Mouse (Mus musculus) limb, embryonic 11.5 days (tissue): ENCODE data around the gene Taf8. TPM values are rescaled to one million over a fixed set of nuclear protein-coding genes. Genes with fewer than 3 reads are reported as not detected.

ENCODE experiments used
- ATAC-seq: fragments of 200-750 bp; cut with Nextera tagmentation; 2 replicates; pipeline ENCODE4 v1.8.0; 2017; ENCODE audit warnings: low read depth; ENCODE audit not compliant: insufficient number of reproducible peaks, low FRiP score, low TSS enrichment
- DNase-seq: peaks from one replicate; pipeline ENCODE4 v3.0.0-alpha.2; 2015; ENCODE audit warnings: low spot score
- H3K27ac ChIP-seq: fragments of 300-500 bp; sonication (generic); replicated peaks from 2 replicates; pipeline ENCODE4 v1.5.1; 2014; ENCODE audit warnings: low read depth, mild to moderate bottlenecking, low read length
- H3K27me3 ChIP-seq: fragments of 300-500 bp; sonication (generic); 2 replicates; pipeline ENCODE4 v1.6.1; 2014; ENCODE audit warnings: mild to moderate bottlenecking, low read length, mixed read lengths; ENCODE audit not compliant: control insufficient read depth, insufficient read depth
- H3K36me3 ChIP-seq: fragments of 300-500 bp; sonication (generic); 2 replicates; pipeline ENCODE4 v1.6.1; 2014; ENCODE audit warnings: mild to moderate bottlenecking, low read length, moderate library complexity, mixed read lengths; ENCODE audit not compliant: control insufficient read depth, insufficient read depth
- H3K4me1 ChIP-seq: fragments of 300-500 bp; sonication (generic); 2 replicates; pipeline ENCODE4 v1.6.1; 2014; ENCODE audit warnings: low read length, mixed read lengths; ENCODE audit not compliant: control insufficient read depth, insufficient read depth
- H3K4me2 ChIP-seq: fragments of 300-500 bp; sonication (generic); 2 replicates; pipeline ENCODE4 v1.6.1; 2014; ENCODE audit warnings: low read depth, mild to moderate bottlenecking, moderate library complexity; ENCODE audit not compliant: severe bottlenecking
- H3K4me3 ChIP-seq: fragments of 300-500 bp; sonication (generic); 2 replicates; pipeline ENCODE4 v1.5.1; 2014; ENCODE audit warnings: low read depth, low read length
- H3K9ac ChIP-seq: fragments of 300-500 bp; sonication (generic); 2 replicates; pipeline ENCODE4 v1.6.1; 2014; ENCODE audit warnings: mild to moderate bottlenecking, low read length
- H3K9me3 ChIP-seq: fragments of 300-500 bp; sonication (generic); 2 replicates; pipeline ENCODE4 v1.6.1; 2016; ENCODE audit warnings: low read length; ENCODE audit not compliant: control insufficient read depth
- WGBS: fragments of 180-500 bp; shearing (Covaris S2); extraction: QIAGEN DNeasy Blood & Tissue Kit; methylation state at CpG from one replicate; pipeline ENCODE4 v1.1.7; 2014; 5-methylcytosine and 5-hydroxymethylcytosine counted together
- polyA plus RNA-seq: library from polyadenylated mRNA; unstranded; fragments of >200 nt; fragmentation: Nextera tagmentation; extraction: Ambion mirVana; gene quantifications from 2 replicates; pipeline ENCODE4 v1.2.1, GENCODE M21; 2014

Gene Taf8
- polyA plus RNA-seq, 1 experiment from 2014 or later = 33.7 TPM

DNA sequence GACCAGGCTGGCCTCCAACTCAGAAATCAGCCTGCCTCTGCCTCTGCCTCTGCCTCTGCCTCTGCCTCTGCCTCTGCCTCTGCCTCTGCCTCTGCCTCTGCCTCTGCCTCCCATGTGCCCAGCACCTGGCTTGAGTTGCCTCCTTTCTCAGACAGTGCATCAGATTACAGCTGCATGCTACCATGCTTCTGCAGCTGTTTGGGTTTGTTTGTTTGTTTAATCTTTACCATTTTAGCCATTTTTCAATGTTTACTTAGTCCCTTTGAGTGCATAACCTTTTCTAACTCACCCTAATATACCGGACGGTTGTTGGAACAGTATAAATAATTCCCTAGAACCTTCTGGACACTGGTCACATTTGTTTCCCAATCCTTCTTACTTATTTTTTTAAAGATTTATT lies 43.2 kb downstream of the Taf8 start:
- Histone ChIP-seq H3K9ac (no peak overlapping the region), H3K9me3 (no peaks in the 10 kb centered on the region), H3K4me2 (no peak overlapping the region)

GRCm38 (mm10) chr17:47458310-47458709 lies 43.8 kb downstream of the Taf8 start:
- H3K4me3 ChIP-seq = no peak overlapping the region
- H3K9ac ChIP-seq = no peak overlapping the region
- no peaks in the 10 kb centered on the region for H3K9me3 ChIP-seq
- no peaks in the 10 kb centered on the region for H3K4me1 ChIP-seq
- no peak overlapping the region for H3K4me2 ChIP-seq
- DNase-seq = no peak
- H3K36me3 ChIP-seq = no peaks in the 10 kb centered on the region
- peaks cover 2% of the 10 kb centered on the region; the same call in 1 of the 2 replicates for H3K27me3 ChIP-seq
- no peak for ATAC-seq
- WGBS = 86% methylated on average over 13 of the region's 13 CpGs
- no peak overlapping the region for H3K27ac ChIP-seq

More for the DNA sequence above, 43.2 kb downstream of the Taf8 start:
- H3K27me3 ChIP-seq = peaks cover 2% of the 10 kb centered on the region; the same call in 1 of the 2 replicates
- no peak for DNase-seq
- H3K4me3 ChIP-seq = no peak overlapping the region
- no peak for ATAC-seq
- H3K36me3 ChIP-seq = no peaks in the 10 kb centered on the region
- no peak overlapping the region for H3K27ac ChIP-seq
- no peaks in the 10 kb centered on the region for H3K4me1 ChIP-seq
- WGBS = 95% methylated on average over 2 of the region's 2 CpGs

DNA sequence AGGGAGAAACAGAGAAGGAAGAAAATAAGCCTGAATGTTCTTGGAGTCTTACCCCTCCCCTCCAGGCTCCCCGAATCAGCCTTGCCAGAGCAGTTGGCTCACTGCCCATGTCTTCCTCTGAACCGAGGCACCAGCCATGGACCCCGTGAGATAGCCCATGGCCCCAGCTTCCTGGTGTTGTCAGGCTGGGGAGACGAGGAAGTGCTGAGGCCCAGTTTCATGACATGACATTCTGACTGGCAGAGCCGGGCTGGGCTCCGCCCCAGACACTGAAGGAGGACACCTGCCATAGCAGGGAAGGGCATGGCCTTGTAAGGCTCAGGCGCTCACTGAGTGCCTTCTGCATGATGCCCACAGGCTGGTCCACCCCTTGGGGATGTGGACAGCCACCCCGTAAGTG lies 47.4 kb downstream of the Taf8 start:
- Histone ChIP-seq H3K4me2 (no peak overlapping the region), H3K27ac (no peak overlapping the region), H3K4me1 (0 out of 2 replicates have a peak, but pooled peaks cover 3% of the 10 kb centered on the region), H3K9me3 (no peaks in the 10 kb centered on the region), H3K4me3 (no peak overlapping the region), H3K9ac (no peak overlapping the region), H3K36me3 (no peaks in the 10 kb centered on the region), H3K27me3 (no peaks in the 10 kb centered on the region)
- DNase-seq = no peak
- WGBS = 81% methylated on average over 8 of the region's 8 CpGs
- no peak for ATAC-seq

- peaks cover 11% of the 10 kb centered on the region for H3K4me1 ChIP-seq
- WGBS = 44% methylated on average over 7 of the region's 7 CpGs
- H3K4me2 ChIP-seq = no peak overlapping the region
- no peak for ATAC-seq
- no peaks in the 10 kb centered on the region for H3K36me3 ChIP-seq
- no peak overlapping the region for H3K9ac ChIP-seq
- DNase-seq = no peak
- H3K27me3 ChIP-seq = no peaks in the 10 kb centered on the region
- no peak overlapping the region for H3K4me3 ChIP-seq
- H3K27ac ChIP-seq = no peak overlapping the region
- no peaks in the 10 kb centered on the region for H3K9me3 ChIP-seq
Measured at GRCm38 (mm10) chr17:47452886-47453285, 49.2 kb downstream of the Taf8 start.

GRCm38 (mm10) chr17:47450880-47451565 lies 51.1 kb downstream of the Taf8 start:
- Histone ChIP-seq H3K9me3 (no peaks in the 10 kb centered on the region), H3K36me3 (no peaks in the 10 kb centered on the region), H3K4me2 (no peak overlapping the region), H3K4me3 (no peak overlapping the region), H3K27ac (no peak overlapping the region), H3K27me3 (no peaks in the 10 kb centered on the region), H3K9ac (no peak overlapping the region), H3K4me1 (peaks cover 11% of the 10 kb centered on the region)
- 73% methylated on average over 12 of the region's 12 CpGs for WGBS
- no peak for ATAC-seq
- DNase-seq = no peak

DNA sequence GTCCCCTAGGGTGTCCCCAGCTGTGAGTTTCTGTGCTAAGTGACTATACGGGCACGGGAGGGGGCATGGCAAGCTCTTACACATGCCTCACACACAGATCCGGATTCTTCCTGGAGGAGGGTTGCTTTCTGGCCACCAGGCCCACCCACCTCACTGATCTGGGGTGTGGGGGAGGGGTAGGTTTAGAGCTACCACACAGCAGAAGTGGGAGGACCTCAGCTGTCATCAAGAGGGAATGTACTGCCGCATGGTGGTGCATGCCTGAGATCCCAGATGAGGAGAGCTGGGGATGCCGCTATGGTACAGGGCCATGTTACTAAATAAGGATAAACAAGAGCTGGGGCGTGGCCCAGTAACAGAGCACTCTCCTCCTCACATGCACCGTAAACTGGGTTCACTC lies 51.9 kb downstream of the Taf8 start:
- no peaks in the 10 kb centered on the region for H3K27me3 ChIP-seq
- no peaks in the 10 kb centered on the region for H3K9me3 ChIP-seq
- no peak overlapping the region for H3K4me3 ChIP-seq
- DNase-seq (no peak), ATAC-seq (no peak)
- H3K4me2 ChIP-seq = no peak overlapping the region
- H3K4me1 ChIP-seq = peaks cover 11% of the 10 kb centered on the region
- 29% methylated on average over 7 of the region's 7 CpGs for WGBS
- H3K36me3 ChIP-seq = no peaks in the 10 kb centered on the region
- H3K9ac ChIP-seq = no peak overlapping the region
- H3K27ac ChIP-seq = no peak overlapping the region

DNA sequence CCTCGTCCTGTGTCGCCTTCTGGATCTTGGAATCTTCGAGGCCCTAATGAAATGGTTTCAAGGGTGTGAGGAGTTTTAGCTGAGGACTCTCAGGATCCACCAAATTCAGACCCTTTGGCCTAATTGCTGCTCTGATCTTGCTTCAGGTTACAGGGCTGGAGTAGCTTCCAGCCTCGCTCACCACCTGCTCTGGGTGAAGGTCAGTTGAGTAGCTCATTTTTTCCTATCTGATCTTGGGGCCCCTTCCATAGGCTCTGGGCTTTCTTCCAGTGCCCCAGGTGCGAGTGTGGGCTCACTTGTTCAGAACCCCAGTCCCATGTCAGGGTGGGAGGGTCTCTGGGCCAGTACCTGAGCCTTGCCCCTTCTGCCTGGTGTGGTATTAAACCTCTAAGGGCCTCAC lies 52.7 kb downstream of the Taf8 start:
- Histone ChIP-seq H3K9me3 (no peaks in the 10 kb centered on the region), H3K4me3 (no peak overlapping the region), H3K4me1 (peaks cover 11% of the 10 kb centered on the region), H3K27me3 (no peaks in the 10 kb centered on the region), H3K27ac (no peak overlapping the region), H3K9ac (no peak overlapping the region), H3K4me2 (no peak overlapping the region), H3K36me3 (no peaks in the 10 kb centered on the region)
- no peak for ATAC-seq
- WGBS = 60% methylated on average over 5 of the region's 5 CpGs
- no peak for DNase-seq

GRCm38 (mm10) chr17:47448523-47449372 lies 53.3 kb downstream of the Taf8 start:
- H3K4me2 ChIP-seq = no peak overlapping the region
- H3K27ac ChIP-seq = no peak overlapping the region; the same call in 1 of the 2 replicates
- ATAC-seq = no peak
- no peak for DNase-seq
- H3K4me3 ChIP-seq = no peak overlapping the region
- WGBS = 35% methylated on average over 8 of the region's 8 CpGs
- H3K4me1 ChIP-seq = peaks cover 11% of the 10 kb centered on the region
- H3K36me3 ChIP-seq = no peaks in the 10 kb centered on the region
- H3K27me3 ChIP-seq = no peaks in the 10 kb centered on the region
- H3K9me3 ChIP-seq = no peaks in the 10 kb centered on the region
- H3K9ac ChIP-seq = no peak overlapping the region
